Mouse (Mus musculus): Measurements from ENCODE around the gene Rrp1. TPM values are rescaled to one million over a fixed set of nuclear protein-coding genes. Genes with fewer than 3 reads are reported as not detected.

Gene Rrp1
- polyA plus RNA-seq, 1 experiment: 145 TPM

GRCm38 (mm10) chr10:78392072-78392471 is 20.8 kb downstream of the Rrp1 start:
- TF ChIP-seq CTCF (IDR thresholded peaks at IDR 0.05; ENCODE audit: low read depth, low read length): peak; percentile 93
- TF ChIP-seq POLR2A (IDR thresholded peaks at IDR 0.05; ENCODE audit: borderline replicate concordance, low read depth, low read length): no peak
- Histone ChIP-seq H3K27ac (ENCODE audit: insufficient read depth, low read depth, low read length) (0 out of 2 replicates have a peak overlapping the region, but pooled peaks have one; percentile 20), H3K4me1 (ENCODE audit: control insufficient read depth, insufficient read depth, low read length) (peaks cover 19% of the 10 kb centered on the region), H3K4me3 (ENCODE audit: insufficient read depth, low read length) (no peak overlapping the region)

GRCm38 (mm10) chr10:78390982-78391470 is 21.8 kb downstream of the Rrp1 start:
- H3K4me1 ChIP-seq (ENCODE audit: control insufficient read depth, insufficient read depth, low read length): peaks cover 20% of the 10 kb centered on the region

GRCm38 (mm10) chr10:78388216-78388980 is 24.4 kb downstream of the Rrp1 start:
- H3K4me3 ChIP-seq (ENCODE audit: insufficient read depth, low read length): no peak overlapping the region
- peaks cover 20% of the 10 kb centered on the region for H3K4me1 ChIP-seq (ENCODE audit: control insufficient read depth, insufficient read depth, low read length)
- TF ChIP-seq POLR2A (IDR thresholded peaks at IDR 0.05; ENCODE audit: borderline replicate concordance, low read depth, low read length): no peak
- TF ChIP-seq CTCF (IDR thresholded peaks at IDR 0.05; ENCODE audit: low read depth, low read length): no peak
- H3K27ac ChIP-seq (ENCODE audit: insufficient read depth, low read depth, low read length): peak overlapping the region; percentile 11

More at GRCm38 (mm10) chr10:78390982-78391470, 21.8 kb downstream of the Rrp1 start:
- Histone ChIP-seq H3K4me3 (ENCODE audit: insufficient read depth, low read length) (no peak overlapping the region), H3K27ac (ENCODE audit: insufficient read depth, low read depth, low read length) (no peak overlapping the region)
- TF ChIP-seq CTCF (IDR thresholded peaks at IDR 0.05; ENCODE audit: low read depth, low read length) (no peak), POLR2A (IDR thresholded peaks at IDR 0.05; ENCODE audit: borderline replicate concordance, low read depth, low read length) (no peak)

- H3K27ac ChIP-seq (ENCODE audit: insufficient read depth, low read depth, low read length): no peak overlapping the region
- peaks cover 16% of the 10 kb centered on the region for H3K4me1 ChIP-seq (ENCODE audit: control insufficient read depth, insufficient read depth, low read length)
- H3K4me3 ChIP-seq (ENCODE audit: insufficient read depth, low read length): no peak overlapping the region
- TF ChIP-seq CTCF (IDR thresholded peaks at IDR 0.05; ENCODE audit: low read depth, low read length) (no peak), POLR2A (IDR thresholded peaks at IDR 0.05; ENCODE audit: borderline replicate concordance, low read depth, low read length) (no peak)
Measured at GRCm38 (mm10) chr10:78385520-78385919, 27.3 kb downstream of the Rrp1 start.

- H3K27ac ChIP-seq (ENCODE audit: insufficient read depth, low read depth, low read length): no peak overlapping the region
- TF ChIP-seq CTCF (IDR thresholded peaks at IDR 0.05; ENCODE audit: low read depth, low read length): no peak
- no peak for TF ChIP-seq POLR2A (IDR thresholded peaks at IDR 0.05; ENCODE audit: borderline replicate concordance, low read depth, low read length)
- H3K4me1 ChIP-seq (ENCODE audit: control insufficient read depth, insufficient read depth, low read length): peaks cover 8% of the 10 kb centered on the region
- no peak overlapping the region for H3K4me3 ChIP-seq (ENCODE audit: insufficient read depth, low read length)
Measured at GRCm38 (mm10) chr10:78383567-78383966, 29.3 kb downstream of the Rrp1 start.

- Histone ChIP-seq H3K4me3 (ENCODE audit: insufficient read depth, low read length) (no peak overlapping the region), H3K4me1 (ENCODE audit: control insufficient read depth, insufficient read depth, low read length) (peaks cover 2% of the 10 kb centered on the region; the same call in 1 of the 2 replicates), H3K27ac (ENCODE audit: insufficient read depth, low read depth, low read length) (no peak overlapping the region)
- TF ChIP-seq CTCF (IDR thresholded peaks at IDR 0.05; ENCODE audit: low read depth, low read length) (no peak), POLR2A (IDR thresholded peaks at IDR 0.05; ENCODE audit: borderline replicate concordance, low read depth, low read length) (no peak)
Measured at GRCm38 (mm10) chr10:78378516-78378915, 34.3 kb downstream of the Rrp1 start.

- Histone ChIP-seq H3K4me3 (ENCODE audit: insufficient read depth, low read length) (peak overlapping the region; percentile 36), H3K4me1 (ENCODE audit: control insufficient read depth, insufficient read depth, low read length) (peaks cover 20% of the 10 kb centered on the region), H3K27ac (ENCODE audit: insufficient read depth, low read depth, low read length) (peak overlapping the region; percentile 23; the same call in 1 of the 2 replicates)
- TF ChIP-seq POLR2A (IDR thresholded peaks at IDR 0.05; ENCODE audit: borderline replicate concordance, low read depth, low read length) (no peak), CTCF (IDR thresholded peaks at IDR 0.05; ENCODE audit: low read depth, low read length) (no peak)
Measured at GRCm38 (mm10) chr10:78372681-78373668, 39.9 kb downstream of the Rrp1 start.

GRCm38 (mm10) chr10:78371746-78372145 is 41.1 kb downstream of the Rrp1 start:
- TF ChIP-seq POLR2A (IDR thresholded peaks at IDR 0.05; ENCODE audit: borderline replicate concordance, low read depth, low read length) (no peak), CTCF (IDR thresholded peaks at IDR 0.05; ENCODE audit: low read depth, low read length) (no peak)
- H3K4me3 ChIP-seq (ENCODE audit: insufficient read depth, low read length): no peak overlapping the region
- H3K4me1 ChIP-seq (ENCODE audit: control insufficient read depth, insufficient read depth, low read length): peaks cover 28% of the 10 kb centered on the region
- H3K27ac ChIP-seq (ENCODE audit: insufficient read depth, low read depth, low read length): no peak overlapping the region

GRCm38 (mm10) chr10:78367586-78367985 is 45.3 kb downstream of the Rrp1 start:
- H3K27ac ChIP-seq (ENCODE audit: insufficient read depth, low read depth, low read length): no peak overlapping the region
- no peak overlapping the region for H3K4me3 ChIP-seq (ENCODE audit: insufficient read depth, low read length)
- no peak for TF ChIP-seq CTCF (IDR thresholded peaks at IDR 0.05; ENCODE audit: low read depth, low read length)
- TF ChIP-seq POLR2A (IDR thresholded peaks at IDR 0.05; ENCODE audit: borderline replicate concordance, low read depth, low read length): no peak
- H3K4me1 ChIP-seq (ENCODE audit: control insufficient read depth, insufficient read depth, low read length): peaks cover 43% of the 10 kb centered on the region
